Mouse (Mus musculus) neural tube, embryonic 10.5 days (tissue): ENCODE measurements around the gene Mtss1l.
A peak's percentile ranks its signal among the peaks of the same experiment; 100 is the strongest.

Source experiments
- DNase-seq: peaks from one replicate; pipeline ENCODE4 v3.0.0-alpha.2; 2017; ENCODE audit warnings: low spot score; ENCODE audit errors: extremely low spot score

Gene Mtss1l

DNA sequence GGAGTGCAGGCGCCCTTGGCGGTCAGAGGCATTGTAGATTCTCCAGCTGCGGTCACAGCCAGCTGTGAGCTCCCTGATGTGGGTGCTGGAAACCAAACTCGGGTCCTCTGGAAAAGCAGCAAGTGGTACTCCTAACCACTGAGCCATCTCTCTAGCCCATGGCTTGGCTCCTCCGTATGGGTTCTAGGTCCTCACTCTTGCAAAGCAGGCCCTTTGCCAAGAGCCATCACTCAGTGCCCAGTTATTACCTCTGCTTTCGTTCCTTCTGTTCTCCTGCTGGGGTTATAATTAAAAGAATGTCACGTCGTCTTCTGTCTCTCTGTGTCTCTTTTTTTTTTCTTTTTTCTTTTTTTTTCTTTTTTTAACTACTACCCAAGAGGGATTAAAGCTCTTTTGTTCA, 11.8 kb downstream of the Mtss1l start:
- no peak for DNase-seq

DNA sequence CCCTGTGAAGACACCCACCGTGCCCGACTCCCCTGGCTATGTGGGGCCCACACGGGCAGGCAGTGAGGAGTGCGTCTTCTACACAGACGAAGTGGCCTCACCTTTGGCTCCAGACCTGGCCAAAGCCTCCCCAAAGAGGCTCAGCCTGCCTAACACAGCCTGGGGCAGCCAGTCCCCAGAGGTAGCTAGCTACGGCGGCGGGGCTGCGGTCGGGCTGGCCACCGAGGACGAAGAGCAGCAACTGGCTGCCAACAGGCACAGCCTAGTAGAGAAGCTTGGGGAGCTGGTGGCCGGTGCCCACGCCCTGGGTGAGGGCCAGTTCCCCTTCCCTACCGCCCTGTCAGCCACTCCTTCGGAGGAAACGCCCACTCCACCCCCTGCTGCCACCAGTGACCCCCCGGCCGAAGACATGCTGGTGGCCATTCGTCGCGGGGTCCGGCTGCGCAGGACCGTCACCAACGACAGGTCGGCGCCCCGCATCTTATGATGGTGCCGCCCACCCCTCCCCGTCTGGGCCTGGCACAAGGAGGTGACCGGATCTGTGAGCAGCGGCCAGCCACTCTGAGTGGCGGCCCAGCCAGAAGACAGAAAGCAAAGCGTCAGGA, 17.4 kb downstream of the Mtss1l start:
- DNase-seq = no peak

DNA sequence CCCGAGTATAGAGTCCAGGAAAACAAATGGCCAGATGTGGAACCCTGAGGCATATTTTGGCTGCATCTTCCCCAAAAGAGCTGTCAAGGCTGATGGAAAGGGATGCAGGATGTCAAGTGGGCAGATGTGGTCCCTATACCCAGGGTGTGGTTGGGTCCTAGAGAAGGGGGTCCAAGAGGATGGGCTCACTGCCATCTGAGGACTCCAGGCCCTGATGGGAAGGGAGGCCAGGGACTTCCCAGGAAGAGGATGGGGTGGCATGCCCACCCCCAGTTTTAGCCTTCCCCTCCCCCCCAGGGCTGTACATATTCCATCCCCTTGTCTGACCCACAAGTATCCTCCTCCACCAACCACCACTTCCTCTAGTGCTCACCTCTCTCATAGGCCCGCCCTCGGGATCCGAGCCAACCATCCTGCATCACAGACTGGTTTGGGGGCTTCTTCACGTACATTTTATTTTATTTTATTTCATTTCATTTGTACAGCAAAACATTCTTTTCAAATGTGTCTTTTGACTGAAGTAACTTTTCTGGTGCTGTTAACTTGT, 19.4 kb downstream of the Mtss1l start:
- no peak for DNase-seq

DNA sequence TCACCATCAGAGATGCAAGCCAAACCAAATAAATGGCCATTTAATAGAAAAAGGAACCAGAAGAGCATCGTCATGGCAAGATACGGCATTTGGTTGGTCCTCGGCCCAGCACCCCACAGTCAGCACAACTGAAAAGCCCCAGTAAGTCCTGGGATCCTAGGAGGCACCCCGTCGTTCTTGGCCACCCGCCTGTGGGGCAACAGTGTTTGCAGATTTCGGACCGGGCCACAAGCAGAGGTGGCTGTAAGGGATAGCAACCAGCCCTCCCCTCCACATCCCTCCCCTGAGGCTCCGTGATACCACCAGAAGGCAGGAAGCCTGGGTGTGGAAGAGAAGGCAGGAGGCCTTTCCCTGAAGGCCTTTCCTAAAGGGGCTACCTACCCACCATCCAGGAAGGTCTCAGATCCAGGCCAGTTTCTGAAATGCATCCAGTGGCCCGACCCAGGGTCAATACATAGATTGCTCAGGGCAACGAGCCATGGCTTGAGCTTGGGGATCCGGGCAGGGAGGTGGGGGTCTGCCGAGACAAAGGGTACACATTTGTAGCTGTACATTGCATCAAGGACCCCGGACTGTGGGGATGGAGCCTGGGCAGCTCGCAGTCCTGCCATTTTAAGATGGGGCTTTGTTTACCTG, 20.7 kb downstream of the Mtss1l start:
- DNase-seq = no peak

DNA sequence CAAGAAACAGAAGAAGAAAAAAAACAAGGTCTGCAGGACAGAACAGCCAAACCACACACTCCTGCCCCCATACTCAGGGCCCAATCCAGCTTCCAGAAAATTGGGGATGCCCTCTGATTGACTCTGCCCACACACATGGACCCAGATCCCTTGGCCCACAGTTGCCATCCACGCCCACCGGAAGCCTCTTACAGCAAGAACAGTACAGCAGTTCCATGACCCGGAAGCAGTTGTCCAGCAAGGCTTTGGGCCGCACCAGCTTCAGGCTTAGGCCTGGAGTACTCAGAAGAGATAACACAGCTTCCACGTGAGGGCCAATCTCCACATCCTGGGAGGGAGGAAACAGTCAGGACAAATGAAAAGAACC, 21.2 kb downstream of the Mtss1l start:
- no peak for DNase-seq

DNA sequence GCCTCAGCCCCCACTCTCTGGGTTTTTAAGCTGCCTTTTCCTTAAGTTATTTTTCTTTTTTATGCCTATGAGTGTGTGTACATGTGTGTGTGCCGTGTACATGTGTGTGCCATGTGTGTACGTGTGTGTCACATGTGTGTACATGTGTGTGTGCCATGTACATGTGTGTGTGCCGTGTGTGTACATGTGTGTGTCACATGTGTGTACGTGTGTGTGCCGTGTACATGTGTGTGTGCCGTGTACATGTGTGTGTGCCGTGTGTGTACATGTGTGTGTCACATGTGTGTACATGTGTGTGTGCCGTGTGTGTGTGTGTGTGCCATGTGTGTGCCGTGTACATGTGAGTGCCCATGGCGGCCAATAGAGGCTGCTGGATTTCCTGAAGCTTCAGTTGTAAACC, 23.9 kb downstream of the Mtss1l start:
- DNase-seq = no peak

DNA sequence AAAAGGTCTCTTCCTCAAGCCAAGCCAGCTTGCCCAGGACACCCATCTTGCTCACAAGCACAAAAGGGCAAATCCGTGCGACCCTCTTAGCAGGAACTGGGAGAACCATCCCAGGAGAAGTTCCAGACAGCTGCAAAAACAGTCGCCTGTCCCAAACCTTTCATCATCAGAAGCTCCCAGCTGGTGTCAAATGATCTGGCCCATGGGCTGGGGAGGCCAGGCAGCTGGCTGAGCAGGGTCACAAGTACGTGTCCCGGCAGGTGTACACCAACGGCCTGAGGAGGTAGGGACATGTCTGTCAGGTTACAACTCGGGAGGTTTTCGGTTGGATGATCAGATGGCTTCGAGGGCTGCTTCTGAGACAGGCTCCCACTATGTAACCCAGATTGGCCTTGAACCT, 25.4 kb downstream of the Mtss1l start:
- no peak for DNase-seq

DNA sequence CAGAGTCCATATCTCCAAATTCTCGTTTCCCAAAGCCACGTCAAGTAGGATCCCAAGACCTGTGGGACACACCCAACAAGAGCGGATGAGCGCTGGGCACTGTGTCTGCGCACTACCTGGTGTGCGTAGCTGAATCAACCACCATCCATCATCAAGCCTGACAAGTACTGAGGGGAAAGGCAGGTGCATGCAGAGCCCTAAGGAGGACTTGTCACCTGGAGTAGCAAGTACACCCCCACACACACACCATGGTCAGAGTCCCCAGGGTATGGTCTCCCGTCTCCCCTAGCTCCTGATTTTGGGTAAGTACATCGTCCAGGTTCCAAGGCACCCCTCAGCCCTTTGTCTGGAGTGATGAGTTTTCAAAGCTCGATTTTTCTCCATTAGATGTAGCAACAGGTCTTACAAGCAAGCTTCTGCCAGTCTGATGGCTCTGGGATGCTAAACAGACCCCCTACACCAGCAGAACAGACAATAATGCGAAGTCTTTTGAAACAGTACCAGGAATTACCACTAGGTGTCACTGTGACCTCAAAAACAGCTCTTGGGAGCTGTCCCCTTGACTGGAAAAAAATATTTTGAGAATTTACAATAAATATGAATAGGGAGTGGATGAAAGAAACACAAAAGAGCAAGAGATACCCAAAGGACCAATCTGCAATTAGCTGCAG, 28.4 kb downstream of the Mtss1l start:
- DNase-seq = peak; percentile 40

DNA sequence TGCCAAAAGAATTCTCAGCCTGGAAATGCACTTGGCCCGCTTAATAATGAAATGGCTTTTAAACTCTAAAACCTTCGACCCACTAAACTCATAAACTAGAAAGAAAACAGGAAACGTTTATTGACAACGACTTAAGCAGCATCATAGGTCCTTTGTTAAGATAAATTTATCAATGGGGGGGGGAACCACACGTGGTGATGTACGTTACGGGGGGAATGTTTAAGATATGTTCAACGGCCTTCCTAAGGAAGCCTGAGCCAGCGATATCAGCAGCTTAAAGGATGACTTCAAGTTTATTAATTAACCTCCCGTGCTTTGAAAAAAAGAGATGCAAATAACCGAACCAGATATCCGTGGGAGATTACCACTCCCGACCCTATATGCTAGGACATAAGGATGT, 29.0 kb downstream of the Mtss1l start:
- no peak for DNase-seq

DNA sequence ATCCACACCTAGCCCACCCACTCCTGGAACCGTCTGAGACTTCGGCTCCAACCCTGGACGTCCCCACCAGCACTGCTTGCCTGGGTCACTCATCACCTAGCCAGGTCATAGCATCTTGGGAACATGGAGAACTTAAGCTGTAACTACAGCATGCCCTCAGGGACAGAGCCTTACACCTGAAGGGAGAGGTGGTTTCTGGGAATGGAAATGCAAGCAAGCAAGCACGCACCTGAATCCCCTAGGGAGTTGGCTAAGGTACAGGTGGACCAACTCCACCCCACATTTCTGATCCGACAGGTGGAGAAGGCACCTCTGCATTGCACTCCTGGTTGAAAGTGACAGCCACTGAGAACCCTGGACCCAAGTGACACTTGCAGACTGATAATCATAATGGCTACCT, 30.2 kb downstream of the Mtss1l start:
- DNase-seq = no peak

DNA sequence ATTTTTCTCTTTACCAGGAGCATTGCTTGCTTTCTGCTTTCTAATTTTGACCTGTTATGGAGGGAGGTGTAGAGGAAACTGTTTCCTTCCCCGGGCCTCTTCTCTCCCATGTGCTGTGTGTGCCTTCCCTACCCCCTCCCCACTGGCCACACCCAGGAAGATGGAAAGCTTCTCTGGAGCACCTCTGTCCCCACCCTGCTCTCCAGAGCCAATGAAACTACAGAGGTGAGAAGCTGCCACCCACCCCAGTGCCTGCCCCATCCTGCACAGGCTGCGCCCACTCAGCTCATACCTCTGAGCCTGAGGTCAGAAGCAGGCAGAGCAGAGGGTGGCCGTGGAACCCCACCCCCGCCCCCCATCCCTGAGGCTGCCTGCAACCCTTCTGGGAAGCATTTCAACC, 33.4 kb downstream of the Mtss1l start:
- DNase-seq = no peak

DNA sequence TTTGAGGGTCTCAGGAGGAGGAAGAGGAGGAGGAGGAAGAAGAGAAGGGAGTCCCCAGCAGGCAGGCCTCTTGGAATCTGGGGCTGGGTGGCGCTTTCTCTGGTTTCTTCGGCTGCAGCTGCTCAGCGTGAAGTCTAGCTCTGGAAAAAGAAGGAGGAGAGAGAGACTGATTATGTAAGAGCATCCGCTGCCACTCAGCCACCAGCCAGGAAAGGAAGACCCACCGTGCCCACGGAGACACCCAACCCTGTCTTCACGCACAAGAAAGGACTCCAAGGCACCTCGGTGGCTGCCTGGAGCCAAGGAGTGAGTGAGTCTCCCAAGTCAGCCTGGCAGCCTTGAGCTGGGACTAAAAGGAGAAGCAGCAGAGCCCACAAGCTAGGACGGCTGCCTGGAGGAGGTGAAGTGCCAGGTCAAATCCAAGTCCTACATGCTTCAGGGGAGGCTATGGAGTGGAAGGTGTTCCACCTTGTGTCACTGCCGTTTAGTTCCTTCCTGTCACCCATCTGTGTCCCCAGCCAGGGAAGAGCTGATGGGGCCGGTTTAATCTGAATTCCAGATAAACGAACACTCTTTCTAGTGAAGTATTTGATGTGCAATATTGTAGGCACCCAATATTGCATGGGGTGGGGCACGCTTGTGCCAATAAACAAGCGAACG, 34.4 kb downstream of the Mtss1l start:
- DNase-seq = no peak

DNA sequence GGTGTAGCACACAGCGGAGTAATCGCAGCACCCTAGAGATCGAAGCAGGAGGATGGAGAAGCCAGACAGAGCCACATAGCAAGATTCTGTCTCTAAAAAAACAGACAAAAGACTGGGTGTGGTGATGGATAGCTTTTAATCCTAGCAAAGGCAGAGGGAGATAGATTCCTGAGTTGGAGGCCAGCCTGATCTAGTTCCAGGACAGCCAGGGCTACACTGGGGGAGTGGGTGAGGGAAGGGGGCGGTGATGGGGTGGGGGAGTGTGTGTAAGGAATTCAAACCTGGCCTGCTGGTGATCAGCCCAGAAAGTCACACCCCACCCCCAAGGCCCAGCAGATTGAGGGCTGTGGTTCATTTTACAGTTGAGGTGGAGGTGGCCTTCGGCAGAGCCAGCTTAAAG, 34.9 kb downstream of the Mtss1l start:
- DNase-seq = no peak

DNA sequence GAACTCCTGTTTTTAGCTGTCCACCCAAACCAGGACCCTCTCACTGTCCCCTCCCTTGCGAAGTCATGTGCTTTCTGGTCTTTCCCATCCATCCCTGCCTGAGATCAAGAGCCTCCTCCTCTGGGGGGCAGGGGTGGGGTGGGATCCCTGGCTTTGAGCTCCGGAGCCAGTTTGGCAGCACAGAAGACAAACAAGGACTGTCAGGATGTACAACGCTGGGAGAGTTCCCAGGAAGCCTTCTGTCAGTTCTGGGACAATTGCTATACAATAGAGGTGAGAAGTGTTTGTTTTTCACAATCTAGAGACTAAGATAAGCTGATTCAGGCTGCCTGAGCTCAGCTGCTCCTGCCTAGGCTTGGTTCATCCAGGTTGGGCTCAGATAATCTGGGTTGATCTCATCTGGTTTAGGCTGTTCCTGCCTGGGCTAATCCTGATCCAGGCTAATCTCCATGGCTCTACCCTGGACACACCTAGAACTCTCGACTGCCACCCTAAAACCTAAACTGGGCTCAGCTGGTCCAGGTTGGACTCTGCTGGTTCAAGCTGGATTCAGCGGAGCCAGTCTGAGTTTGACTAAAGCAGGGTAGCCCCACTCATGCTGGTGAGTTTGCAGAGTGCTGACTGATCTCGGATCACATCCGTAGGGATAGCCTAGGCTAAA, 39.1 kb downstream of the Mtss1l start:
- DNase-seq = no peak

DNA sequence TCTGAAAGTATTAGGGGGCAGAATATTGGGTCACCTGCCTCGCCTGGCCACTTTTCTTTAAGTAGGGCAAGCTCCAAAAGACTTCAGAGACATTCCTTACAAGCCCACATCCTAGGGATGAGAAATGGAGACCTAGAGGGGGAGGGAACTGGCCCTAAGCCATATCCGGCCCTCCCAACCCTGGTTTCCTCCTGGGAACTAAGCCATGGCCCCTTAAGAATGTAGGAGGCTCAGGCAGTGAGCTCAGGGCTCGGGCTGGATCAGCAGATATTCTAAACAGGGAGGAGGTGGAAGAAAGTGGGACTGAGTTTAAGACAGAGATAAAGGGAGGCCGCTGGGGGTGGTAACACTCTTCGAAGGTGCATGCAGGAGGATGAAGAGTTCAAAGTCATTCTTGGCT, 39.9 kb downstream of the Mtss1l start:
- DNase-seq = no peak

DNA sequence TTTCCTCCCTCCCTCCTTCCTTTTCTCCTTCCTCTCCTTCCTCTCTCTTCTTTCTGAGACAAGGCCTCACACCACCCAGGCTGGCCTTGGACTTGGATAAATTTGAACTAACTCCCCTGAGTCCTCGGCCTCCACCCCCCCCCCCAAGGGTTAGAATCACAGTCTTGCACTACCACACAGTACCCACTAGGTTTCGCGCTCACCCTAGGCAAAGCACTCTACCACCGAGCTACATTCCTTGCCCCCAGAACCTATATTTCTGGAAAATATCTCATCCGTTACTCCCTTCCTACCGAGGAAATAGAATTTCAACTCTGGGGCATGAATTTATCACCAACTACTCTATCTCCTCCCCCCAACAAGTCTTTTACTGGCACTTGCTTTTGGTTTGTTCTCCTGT, 40.7 kb downstream of the Mtss1l start:
- no peak for DNase-seq

DNA sequence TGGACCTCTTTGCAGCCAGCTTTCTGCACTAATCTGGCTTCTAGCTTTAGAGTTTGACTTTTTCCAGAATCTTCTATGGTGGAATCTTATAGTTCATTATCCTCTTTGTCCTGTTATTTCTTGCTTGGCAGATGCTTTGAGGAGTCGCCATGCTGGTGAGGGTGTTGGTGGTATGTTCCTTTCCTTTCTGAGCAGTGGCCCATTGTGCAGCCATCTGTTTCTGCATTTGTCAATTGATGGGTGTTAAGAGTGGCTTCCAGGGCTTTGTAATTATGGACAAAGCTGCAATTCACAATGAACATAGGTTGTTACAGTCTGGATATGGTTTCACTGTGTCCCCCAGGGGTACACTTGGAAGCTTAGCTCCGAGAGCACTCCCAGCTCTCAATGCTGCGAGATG, 43.4 kb downstream of the Mtss1l start:
- no peak for DNase-seq

DNA sequence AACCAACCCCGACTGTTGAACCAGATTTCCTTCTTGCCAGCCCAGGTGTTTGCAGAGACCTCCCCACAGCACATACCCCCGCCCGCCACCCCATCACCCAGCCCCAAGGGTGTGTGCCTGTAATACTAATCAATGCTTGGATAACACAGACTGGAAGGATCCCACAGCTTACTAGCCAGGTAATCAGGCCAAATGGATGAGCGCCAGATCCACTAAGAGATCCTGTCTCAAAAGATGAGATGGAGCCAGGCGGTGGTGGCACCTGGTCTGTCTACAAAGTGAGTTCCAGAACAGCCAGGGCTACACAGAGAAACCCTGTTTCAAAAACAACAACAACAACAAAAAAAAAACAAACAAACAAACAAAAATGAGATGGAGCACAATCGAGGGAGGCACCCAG, 46.0 kb downstream of the Mtss1l start:
- DNase-seq = no peak

DNA sequence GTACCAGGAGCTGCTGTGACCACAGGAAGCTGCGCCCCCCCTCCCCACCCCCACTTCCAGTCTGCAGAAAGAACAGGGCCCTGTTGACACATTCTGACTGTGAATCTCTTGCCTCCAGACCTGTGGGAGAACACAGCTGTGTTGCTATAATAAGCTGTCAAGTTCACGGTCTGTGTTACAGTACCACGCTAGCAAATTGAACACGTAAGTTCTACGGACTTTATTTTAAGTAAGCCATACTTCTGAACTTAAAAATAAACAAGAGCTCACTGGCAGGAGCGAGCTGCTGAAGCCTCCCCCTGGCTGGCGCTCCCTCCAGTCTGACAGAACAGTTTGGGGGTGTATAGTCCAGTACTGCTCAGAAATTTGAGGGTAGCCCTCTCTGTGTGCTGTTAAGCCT, 51.2 kb downstream of the Mtss1l start:
- DNase-seq = no peak

DNA sequence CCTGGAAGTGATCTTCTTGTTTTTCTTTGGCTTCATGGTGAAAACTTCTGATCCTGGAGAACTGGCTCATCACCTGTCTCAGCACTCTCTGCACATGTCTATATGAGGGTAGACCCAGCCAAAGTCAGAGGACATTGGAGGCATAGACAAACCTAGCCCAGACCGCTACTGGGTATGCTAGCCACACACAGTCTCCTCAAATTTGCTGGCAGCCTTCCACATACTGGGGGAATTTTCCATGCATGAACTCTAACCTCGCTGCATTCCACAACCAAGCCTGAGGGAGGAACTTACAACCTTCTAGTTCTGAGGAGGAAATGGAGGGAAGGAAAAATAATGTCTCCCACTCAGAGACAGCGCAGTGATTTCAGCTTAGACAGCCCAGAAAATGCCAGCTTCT, 52.8 kb downstream of the Mtss1l start:
- DNase-seq = no peak

DNA sequence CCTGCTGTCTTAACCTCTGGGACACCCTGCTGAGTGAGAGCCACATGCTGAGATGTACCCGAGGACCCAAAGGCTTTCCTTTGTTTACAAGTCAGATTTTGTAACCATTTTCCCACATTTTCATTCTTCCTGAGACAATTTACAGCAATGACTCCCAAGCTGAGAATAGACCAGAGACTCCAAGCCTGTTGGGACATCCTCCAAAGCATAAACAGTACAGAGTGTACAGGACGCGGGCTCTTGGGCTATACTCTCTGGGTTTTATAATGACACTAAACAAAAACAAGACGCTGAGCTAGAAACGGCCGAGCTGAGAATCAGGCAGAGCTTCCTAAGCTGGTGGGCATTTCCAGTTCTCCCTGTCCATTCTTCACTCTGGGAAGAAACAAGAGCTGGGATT, 53.4 kb downstream of the Mtss1l start:
- no peak for DNase-seq

DNA sequence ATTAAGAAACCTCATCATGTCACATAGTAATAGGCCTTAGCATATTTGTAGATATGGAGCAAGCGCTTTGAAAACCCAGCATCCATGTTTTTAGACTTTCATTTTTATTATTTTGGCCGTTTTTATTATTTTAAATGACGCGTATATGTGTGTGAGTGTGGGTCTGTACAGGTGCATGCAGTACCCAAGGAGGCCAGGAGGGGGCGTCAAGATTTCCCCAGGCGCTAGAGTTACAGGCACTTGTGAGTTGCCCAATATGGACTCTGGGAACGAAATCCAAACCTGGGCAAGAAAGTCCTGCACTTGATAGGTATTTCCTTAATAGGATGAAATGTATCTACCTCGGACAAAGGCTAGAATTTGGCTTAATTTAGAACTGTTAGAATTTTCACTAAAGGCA, 54.0 kb downstream of the Mtss1l start:
- DNase-seq = no peak
